Mouse (Mus musculus) left cerebral cortex, adult 8-10 months (tissue): ENCODE measurements at regions not wholly inside any gene's neighbourhood (a gene's known extent, or its start where the extent isn't known, plus 50 kb on each side); places are given as distances from the start of the nearest gene placed in this dataset.

ENCODE experiments used
- DNase-seq, 2 experiments: peaks; one replicate each; pipeline ENCODE4 v3.0.0; 2022; ENCODE audit warnings: low spot score in 2 of 2

GRCm38 (mm10) chr13:101931882-101932281 lies 163.9 kb upstream of the Pik3r1 start:
- no peak for DNase-seq

- no peak for DNase-seq
These were observed 167.8 kb upstream of the Pik3r1 start for GRCm38 (mm10) chr13:101935843-101936242.

- no peak for DNase-seq
These were observed 186.5 kb upstream of the Pik3r1 start for GRCm38 (mm10) chr13:101954521-101954920.

DNA sequence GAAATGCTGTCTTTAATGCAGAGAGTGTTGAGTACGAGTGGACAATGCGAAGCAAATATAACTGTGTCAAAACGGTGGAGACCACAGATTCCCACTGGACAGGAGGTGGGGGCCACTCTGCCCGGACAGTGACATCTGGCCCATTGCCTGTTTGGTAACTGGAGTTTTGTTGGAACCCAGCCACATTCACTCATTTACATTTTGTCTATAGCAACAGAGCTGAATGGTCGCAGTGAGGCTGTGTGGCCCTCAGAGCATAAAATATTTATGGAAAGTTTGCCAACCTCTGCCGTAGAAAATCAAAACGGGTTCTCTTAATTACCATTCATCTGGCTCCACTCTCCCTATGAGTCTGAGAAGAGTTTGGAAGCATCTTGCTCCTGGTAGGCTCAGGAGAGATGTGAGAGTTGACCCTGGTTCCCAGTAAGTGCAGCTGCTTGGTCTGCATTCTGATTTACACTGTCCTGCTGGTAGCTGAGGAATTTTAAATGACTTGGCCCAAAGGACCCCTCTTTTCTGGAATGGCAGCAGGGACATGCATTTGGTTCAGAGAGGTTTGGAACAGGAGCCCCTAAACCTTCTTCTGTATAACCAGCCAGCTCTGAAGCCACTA lies 187.9 kb upstream of the Pik3r1 start:
- DNase-seq = no peak

DNA sequence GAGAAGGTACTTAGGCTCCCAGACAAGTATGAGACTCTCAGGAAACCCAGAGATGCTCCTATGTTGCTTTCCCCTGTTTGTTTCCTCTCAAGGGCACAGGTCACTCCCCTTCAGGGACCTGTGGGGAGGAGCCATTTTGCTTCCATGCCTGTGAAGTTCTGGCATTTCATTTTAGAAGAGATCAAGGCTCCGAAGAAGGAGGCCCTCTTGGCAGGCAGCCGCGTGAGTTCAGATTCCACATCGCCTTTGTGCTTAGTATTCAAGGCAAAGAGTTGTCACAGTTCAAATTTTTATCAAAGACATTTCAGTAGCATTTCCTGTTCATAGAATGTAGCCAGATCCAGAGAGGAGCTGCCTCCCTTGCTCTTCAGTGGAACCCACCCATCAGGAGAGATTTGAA lies 189.8 kb upstream of the Pik3r1 start:
- no peak for DNase-seq

DNA sequence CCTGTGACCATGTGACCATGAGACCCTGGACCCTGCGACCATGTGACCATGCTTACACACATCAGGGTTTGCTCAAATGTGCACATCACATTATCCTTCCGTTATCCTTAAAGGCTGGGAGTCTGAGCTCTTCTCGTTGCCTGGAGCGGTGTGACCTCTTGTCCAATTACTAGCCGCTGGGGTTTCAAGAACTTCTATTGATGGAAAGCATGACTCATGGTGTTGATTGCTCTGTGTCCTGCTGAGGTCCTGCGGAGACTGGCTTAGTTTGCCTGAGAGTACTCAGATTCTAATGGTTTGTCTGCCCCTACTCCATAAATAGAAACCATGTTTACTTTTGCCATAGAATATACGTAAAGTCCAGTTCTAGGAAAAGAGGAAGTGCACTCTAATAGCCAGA lies 197.5 kb upstream of the Pik3r1 start:
- no peak for DNase-seq

DNA sequence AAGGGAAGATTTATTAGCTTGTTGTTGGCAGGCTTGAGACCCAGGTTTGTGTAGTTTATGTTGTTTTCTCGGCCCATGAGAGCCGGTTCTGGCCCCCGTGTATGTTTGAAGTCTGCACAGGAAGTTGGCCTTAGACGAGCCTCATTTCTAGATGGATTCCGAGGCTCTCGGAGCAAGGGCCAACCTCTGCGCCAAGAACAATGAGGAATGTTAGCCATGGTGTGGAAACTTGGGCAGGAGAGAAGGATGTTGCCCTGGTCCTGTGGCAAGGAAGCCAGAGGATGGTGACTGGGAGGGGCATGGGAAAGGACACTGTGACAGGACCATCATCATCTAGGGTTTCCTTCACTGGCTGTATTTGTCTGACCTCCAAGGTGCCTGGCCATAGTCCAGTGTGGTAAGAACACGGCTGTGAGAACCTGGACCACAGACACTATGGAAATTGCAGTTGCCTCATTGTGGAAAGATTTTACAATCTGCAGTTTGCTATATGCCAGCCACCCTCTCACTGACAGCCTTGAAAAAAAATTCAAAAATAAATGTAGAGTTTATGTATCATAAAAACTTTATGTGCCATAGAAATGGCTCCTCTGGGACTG lies 198.9 kb upstream of the Pik3r1 start:
- DNase-seq = no peak

GRCm38 (mm10) chr13:101967466-101967865 lies 199.4 kb upstream of the Pik3r1 start:
- no peak for DNase-seq

GRCm38 (mm10) chr13:101976766-101977165 lies 208.7 kb upstream of the Pik3r1 start:
- DNase-seq = no peak

DNA sequence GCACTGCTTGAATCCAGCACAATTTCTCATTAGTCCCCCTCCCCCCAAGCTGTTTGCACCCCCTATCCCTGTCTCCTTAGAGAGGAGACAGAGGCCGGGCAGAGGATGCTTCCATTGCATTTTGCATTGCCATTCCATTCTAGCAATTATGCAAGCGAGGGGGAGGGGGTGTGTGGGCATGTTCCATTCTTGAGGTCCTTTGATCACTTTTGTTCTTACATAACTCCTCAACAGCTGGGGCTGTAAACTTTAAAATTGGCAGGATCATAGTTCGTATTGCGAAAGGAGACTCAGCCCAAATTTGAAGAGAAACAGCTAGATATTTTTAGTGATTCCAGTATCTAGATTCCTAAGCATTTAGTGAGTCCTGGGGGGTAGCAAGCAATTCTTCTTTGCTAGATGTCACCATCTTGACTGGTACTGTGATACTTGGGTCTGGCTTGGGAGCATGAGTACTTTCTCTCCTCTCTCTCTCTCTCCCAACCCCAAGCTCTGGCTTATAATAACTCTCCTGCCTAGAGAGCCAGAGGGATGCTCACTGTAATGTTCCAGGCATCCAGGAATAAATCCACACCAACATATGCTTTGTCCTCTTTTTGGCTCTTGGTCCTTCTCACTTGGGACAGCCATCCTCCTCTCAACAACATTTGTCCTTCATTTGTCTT lies 212.3 kb upstream of the Pik3r1 start:
- DNase-seq = no peak

DNA sequence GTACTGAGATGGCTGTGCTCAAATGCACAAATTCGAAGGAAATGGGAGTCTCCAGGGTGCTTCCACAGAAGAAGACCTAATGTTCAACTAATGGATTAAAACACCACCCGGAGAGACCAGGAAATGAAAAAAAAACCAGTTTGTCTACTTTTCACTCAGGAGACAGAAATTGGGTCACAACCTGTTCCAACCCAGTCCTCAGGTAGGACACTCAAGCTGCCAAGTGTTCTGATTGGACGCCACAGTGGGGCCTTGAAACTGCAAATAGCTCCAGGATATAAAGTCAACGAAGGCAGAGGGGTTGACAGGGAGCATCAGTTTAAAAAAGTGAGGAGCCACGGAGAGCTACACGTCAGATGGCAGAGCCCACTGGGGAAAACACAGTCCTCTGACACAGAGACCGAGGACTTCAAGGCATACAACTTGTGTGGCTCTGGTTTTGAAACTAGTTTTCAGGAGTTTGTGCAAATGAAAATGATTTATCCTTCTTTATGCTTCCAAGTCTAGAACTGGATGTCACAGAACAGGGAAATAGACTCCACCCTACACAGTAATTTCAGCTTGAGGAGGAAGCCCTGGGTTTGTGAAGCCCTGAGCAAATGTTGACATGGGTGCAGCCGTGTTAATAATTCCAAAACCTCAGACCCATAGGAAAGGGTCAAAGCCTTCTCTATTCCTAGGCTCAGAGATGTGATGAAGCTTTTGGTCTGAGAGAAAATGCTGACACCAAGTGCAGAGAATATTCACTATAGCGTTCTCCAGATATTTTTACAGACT lies 220.8 kb upstream of the Pik3r1 start:
- DNase-seq = no peak

DNA sequence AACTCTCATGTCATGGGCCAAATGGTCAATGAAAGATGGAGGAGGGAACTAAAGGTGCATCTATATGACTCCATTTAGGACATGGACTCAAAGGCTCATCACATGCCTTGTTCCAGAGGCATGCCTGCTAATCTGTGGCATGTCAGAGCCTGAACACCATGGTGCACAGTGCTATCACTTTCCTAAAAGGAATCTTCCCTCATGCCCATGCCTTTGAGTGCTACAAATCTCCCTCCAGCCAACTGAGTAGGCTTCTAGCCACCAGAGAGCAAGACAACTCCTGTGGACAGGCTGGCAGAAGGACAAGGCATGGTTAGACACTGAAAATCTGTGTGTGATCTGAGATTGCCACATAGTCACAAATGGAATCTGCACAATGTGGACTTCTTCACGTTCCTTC lies 223.7 kb upstream of the Pik3r1 start:
- DNase-seq = no peak

DNA sequence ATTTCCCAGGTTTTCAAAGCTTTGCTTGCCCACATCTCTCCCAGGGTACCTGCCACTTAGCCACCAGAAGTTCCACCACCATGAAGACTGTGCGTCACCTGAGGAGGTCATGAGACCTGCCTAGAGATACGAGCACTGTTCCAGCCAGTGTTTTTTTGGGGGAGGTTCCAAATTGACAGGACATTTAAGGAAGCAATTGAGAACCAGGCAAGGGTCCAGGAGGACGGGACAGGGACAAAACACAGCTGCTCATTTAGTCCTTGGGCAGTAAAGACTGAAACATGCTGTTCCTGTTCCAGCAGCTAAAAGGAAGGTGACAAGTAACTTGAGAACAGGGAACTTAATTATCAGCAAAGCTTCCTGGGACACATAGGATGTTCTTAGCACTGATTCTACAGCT lies 226.8 kb upstream of the Pik3r1 start:
- DNase-seq = no peak

GRCm38 (mm10) chr13:101995529-101995928 lies 227.5 kb upstream of the Pik3r1 start:
- DNase-seq = no peak

GRCm38 (mm10) chr13:101996144-101996543 lies 228.1 kb upstream of the Pik3r1 start:
- no peak for DNase-seq

DNA sequence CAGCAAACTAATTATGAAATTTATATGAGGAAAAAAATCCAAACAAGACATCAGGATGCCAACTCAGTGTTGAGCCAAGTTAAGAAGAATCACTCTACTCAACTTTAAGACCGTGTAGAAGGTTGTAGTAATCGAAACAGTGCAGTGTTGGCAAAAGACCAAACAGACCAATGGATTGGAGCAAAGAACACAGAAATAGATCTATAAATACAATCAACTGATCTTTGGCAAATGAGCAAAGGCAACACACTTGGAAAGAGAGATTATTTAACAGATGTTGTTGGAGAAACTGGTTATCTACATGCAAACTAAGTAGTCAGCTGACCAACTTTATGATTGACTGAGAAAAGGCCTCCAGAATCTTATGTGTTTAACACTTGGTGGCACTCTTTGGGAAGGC lies 229.4 kb upstream of the Pik3r1 start:
- no peak for DNase-seq

- DNase-seq = no peak
These were observed 238.5 kb upstream of the Pik3r1 start for GRCm38 (mm10) chr13:102006565-102006964.

DNA sequence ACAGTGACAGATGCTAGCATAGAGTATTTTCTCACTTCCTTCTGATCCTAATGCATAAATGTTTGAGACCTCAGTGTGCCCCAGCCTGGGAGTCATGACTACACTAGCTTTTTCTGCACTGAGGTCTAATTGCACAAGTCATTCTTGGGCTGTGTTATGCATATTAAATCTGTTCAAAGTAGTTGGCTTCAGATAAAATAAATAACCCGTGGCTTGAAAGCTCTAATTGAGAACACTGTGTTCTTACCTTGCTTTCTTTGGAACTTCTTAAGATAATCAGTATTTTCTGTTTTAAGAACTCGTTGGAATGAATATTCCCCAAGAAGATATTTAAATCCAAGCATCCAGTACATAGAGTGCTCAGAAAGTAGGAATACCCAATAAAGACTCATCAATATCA lies 243.9 kb upstream of the Pik3r1 start:
- no peak for DNase-seq

- no peak for DNase-seq
These were observed 246.5 kb upstream of the Pik3r1 start for GRCm38 (mm10) chr13:102014514-102014913.

DNA sequence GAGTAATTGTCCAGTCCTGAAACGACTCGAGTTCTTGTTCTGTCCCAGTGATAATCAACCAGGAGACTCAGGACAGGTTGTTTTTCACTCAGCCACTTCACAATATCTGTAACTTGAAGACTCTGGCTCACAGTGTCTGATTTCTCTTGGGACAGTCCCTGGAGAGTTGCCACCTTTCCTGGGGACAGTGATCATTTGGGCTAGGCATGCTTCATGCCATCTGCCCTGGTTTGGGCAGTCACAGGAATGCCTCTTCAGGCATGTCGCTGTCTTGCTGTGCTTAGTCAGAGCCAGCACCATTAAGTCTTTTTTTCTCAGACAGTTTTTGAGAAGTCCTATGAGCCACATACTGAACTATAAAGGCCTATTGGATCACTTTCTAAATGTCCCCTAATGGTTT lies 246.9 kb upstream of the Pik3r1 start:
- no peak for DNase-seq

- DNase-seq = no peak
These were observed 248.5 kb upstream of the Pik3r1 start for GRCm38 (mm10) chr13:102016518-102016917.

DNA sequence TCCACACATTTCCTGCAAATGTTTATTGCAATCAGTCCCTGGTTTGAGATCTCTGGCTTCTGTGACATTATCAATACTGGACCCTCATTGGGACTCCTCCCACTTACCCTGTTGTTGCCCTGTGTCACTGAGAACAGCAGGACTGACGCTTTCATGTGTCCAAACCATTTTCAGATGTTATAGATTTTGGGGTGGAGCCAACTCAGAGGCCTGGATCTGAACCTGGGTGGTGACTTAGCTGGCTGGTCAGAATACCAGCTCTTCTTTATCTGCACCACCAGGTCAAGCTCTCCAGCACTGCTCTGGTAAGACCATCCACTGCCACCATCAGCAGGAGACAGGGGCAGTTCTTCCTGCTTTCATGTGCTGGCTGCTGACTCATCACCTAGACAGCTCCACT lies 254.3 kb upstream of the Pik3r1 start:
- DNase-seq = no peak
